Mouse (Mus musculus): ENCODE measurements at regions not wholly inside any gene's neighbourhood (a gene's known extent, or its start where the extent isn't known, plus 50 kb on each side); places are given as distances from the start of the nearest gene placed in this dataset.

GRCm38 (mm10) chrX:6261469-6261868, 59.1 kb downstream of the Bmp15 start:
- Histone ChIP-seq H3K36me3 (replicated peaks; ENCODE audit: control insufficient read depth, insufficient read depth, low read depth) (no peaks in the 10 kb centered on the region), H3K4me1 (replicated peaks; ENCODE audit: control insufficient read depth in 2 of 2, insufficient read depth in 2 of 2, low read length in 1 of 2) (no peaks in the 10 kb centered on the region), H3K9ac (replicated peaks) (no peak overlapping the region), H3K9me3 (ENCODE audit: control insufficient read depth, low read length) (no peaks in the 10 kb centered on the region), H3K27me3 (ENCODE audit: control insufficient read depth, insufficient read depth, low read length) (no peaks in the 10 kb centered on the region), H3K4me3 (ENCODE audit: insufficient read depth in 1 of 2, low read depth in 2 of 2, low read length in 2 of 2) (no peak overlapping the region), H3K4me2 (ENCODE audit: low read depth) (no peak overlapping the region), H3K27ac (no peak overlapping the region)
- 82% methylated on average over 1 of the region's 1 CpGs for WGBS (ENCODE audit: insufficient replicate concordance)
- DNase-seq (ENCODE audit: low read depth in 3 of 3, low spot score in 3 of 3) (peak; percentile 1 to 6 (median 3)), ATAC-seq (ENCODE audit: insufficient read depth) (no peak)
- peak; percentile 87 for TF ChIP-seq CTCF (IDR thresholded peaks at IDR 0.05; ENCODE audit: low read depth)
- no peak for TF ChIP-seq EP300 (IDR thresholded peaks at IDR 0.05; ENCODE audit: low read depth)

- Histone ChIP-seq H3K36me3 (replicated peaks; ENCODE audit: control insufficient read depth, insufficient read depth, low read depth) (no peaks in the 10 kb centered on the region), H3K27ac (no peak overlapping the region), H3K4me1 (replicated peaks; ENCODE audit: control insufficient read depth in 2 of 2, insufficient read depth in 2 of 2, low read length in 1 of 2) (no peaks in the 10 kb centered on the region), H3K4me2 (ENCODE audit: low read depth) (no peak overlapping the region), H3K27me3 (ENCODE audit: control insufficient read depth, insufficient read depth, low read length) (no peaks in the 10 kb centered on the region), H3K4me3 (ENCODE audit: insufficient read depth in 1 of 2, low read depth in 2 of 2, low read length in 2 of 2) (no peak overlapping the region), H3K9ac (replicated peaks) (no peak overlapping the region), H3K9me3 (ENCODE audit: control insufficient read depth, low read length) (no peaks in the 10 kb centered on the region)
- ATAC-seq (ENCODE audit: insufficient read depth) (no peak), DNase-seq (ENCODE audit: low read depth in 3 of 3, low spot score in 3 of 3) (no peak)
- no peak for TF ChIP-seq CTCF (IDR thresholded peaks at IDR 0.05; ENCODE audit: low read depth)
- no peak for TF ChIP-seq EP300 (IDR thresholded peaks at IDR 0.05; ENCODE audit: low read depth)
- 51% methylated on average over 4 of the region's 4 CpGs for WGBS (ENCODE audit: insufficient replicate concordance)
Measured at GRCm38 (mm10) chrX:6258523-6258922, 62.0 kb downstream of the Bmp15 start.

- Histone ChIP-seq H3K4me3 (ENCODE audit: insufficient read depth in 1 of 2, low read depth in 2 of 2, low read length in 2 of 2) (no peak overlapping the region), H3K36me3 (replicated peaks; ENCODE audit: control insufficient read depth, insufficient read depth, low read depth) (no peaks in the 10 kb centered on the region), H3K27ac (no peak overlapping the region), H3K4me1 (replicated peaks; ENCODE audit: control insufficient read depth in 2 of 2, insufficient read depth in 2 of 2, low read length in 1 of 2) (no peaks in the 10 kb centered on the region), H3K27me3 (ENCODE audit: control insufficient read depth, insufficient read depth, low read length) (no peaks in the 10 kb centered on the region), H3K9me3 (ENCODE audit: control insufficient read depth, low read length) (no peaks in the 10 kb centered on the region), H3K9ac (replicated peaks) (no peak overlapping the region), H3K4me2 (ENCODE audit: low read depth) (no peak overlapping the region)
- no peak for DNase-seq (ENCODE audit: low read depth in 3 of 3, low spot score in 3 of 3)
- ATAC-seq (ENCODE audit: insufficient read depth), result no peak
- no peak for TF ChIP-seq CTCF (IDR thresholded peaks at IDR 0.05; ENCODE audit: low read depth)
- TF ChIP-seq EP300 (IDR thresholded peaks at IDR 0.05; ENCODE audit: low read depth), result no peak
Measured at GRCm38 (mm10) chrX:6254058-6254457, 66.5 kb downstream of the Bmp15 start.

- H3K4me1 ChIP-seq (replicated peaks; ENCODE audit: control insufficient read depth in 2 of 2, insufficient read depth in 2 of 2, low read length in 1 of 2), result no peaks in the 10 kb centered on the region
- no peak overlapping the region for H3K9ac ChIP-seq (replicated peaks)
- no peak for DNase-seq (ENCODE audit: low read depth in 3 of 3, low spot score in 3 of 3)
- H3K9me3 ChIP-seq (ENCODE audit: control insufficient read depth, low read length), result no peaks in the 10 kb centered on the region
- no peak overlapping the region for H3K4me2 ChIP-seq (ENCODE audit: low read depth)
- no peak overlapping the region for H3K27ac ChIP-seq
- no peaks in the 10 kb centered on the region for H3K27me3 ChIP-seq (ENCODE audit: control insufficient read depth, insufficient read depth, low read length)
- H3K4me3 ChIP-seq (ENCODE audit: insufficient read depth in 1 of 2, low read depth in 2 of 2, low read length in 2 of 2), result no peak overlapping the region
- no peaks in the 10 kb centered on the region for H3K36me3 ChIP-seq (replicated peaks; ENCODE audit: control insufficient read depth, insufficient read depth, low read depth)
- no peak for ATAC-seq (ENCODE audit: insufficient read depth)
- 13% methylated on average over 2 of the region's 2 CpGs for WGBS (ENCODE audit: insufficient replicate concordance)
- TF ChIP-seq CTCF (IDR thresholded peaks at IDR 0.05; ENCODE audit: low read depth) (no peak), EP300 (IDR thresholded peaks at IDR 0.05; ENCODE audit: low read depth) (no peak)
Measured at GRCm38 (mm10) chrX:6252873-6253272, 67.6 kb downstream of the Bmp15 start.

All from liver, embryonic 14.5 days (tissue).